19 mouse cellular contexts compared by ENCODE assay signal in the genomic region with DNA sequence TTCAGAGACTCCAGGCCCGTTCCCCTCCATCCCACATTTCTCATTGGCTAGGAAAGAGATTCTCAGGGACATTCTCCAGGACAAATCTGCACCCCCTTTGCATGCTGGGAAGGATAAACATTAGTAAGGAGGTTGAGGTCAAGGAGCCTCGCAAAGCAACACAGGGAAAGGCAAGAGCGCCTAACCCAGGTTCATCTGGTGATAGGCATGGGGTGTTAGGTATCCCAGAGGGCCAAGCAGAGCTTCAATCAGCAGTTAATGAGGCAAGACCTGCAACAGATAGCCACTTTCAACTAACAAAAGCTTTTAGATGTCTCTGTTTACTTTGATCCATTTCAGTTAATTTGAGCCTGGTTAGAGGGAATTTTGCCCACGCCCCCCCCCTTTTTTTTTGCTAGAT.
DNase-seq lines count a peak whose midpoint lies in the region; ATAC-seq lines count a peak whose summit lies in the region.
"Had no signal": no experiment of that assay in that cellular context is flagged by ENCODE, and none has a peak within 500 bp of the region (broad histone marks: within the 10 kb centered on the region; RNA-seq: fewer than 3 reads in every experiment).

No protein-coding gene starts in this region.

- H3K9ac ChIP-seq in kidney, embryonic 16.5 days (replicated peaks; ENCODE audit: low read length), result no peak overlapping the region
- H3K9ac ChIP-seq in neural tube, embryonic 15.5 days (replicated peaks), result no peak overlapping the region
- H3K9ac ChIP-seq: embryonic facial prominence, embryonic 13.5 days; forebrain, embryonic 13.5 days; forebrain, postnatal 0 days; heart, embryonic 13.5 days; hindbrain, embryonic 13.5 days had no signal

- no peak overlapping the region for H3K4me2 ChIP-seq in kidney, embryonic 16.5 days (replicated peaks; ENCODE audit: low read depth, low read length)
- no peak overlapping the region for H3K4me2 ChIP-seq in neural tube, embryonic 15.5 days
- H3K4me2 ChIP-seq: embryonic facial prominence, embryonic 13.5 days; forebrain, embryonic 13.5 days; heart, embryonic 13.5 days; hindbrain, embryonic 13.5 days had no signal

- no peaks in the 10 kb centered on the region for H3K27me3 ChIP-seq in kidney, embryonic 16.5 days (ENCODE audit: insufficient read depth, low read length)
- H3K27me3 ChIP-seq in neural tube, embryonic 15.5 days (replicated peaks), result no peaks in the 10 kb centered on the region
- H3K27me3 ChIP-seq: forebrain, embryonic 13.5 days; hindbrain, embryonic 13.5 days had no signal

- H3K9me3 ChIP-seq in kidney, embryonic 16.5 days (ENCODE audit: low read length), result no peaks in the 10 kb centered on the region
- no peaks in the 10 kb centered on the region for H3K9me3 ChIP-seq in neural tube, embryonic 15.5 days (replicated peaks)
- H3K9me3 ChIP-seq: embryonic facial prominence, embryonic 13.5 days; forebrain, embryonic 13.5 days; heart, embryonic 13.5 days; hindbrain, embryonic 13.5 days had no signal

- 0 out of 2 replicates have a peak, but pooled peaks cover 7% of the 10 kb centered on the region for H3K4me1 ChIP-seq in kidney, embryonic 16.5 days (ENCODE audit: insufficient read depth, low read length)
- no peaks in the 10 kb centered on the region for H3K4me1 ChIP-seq in neural tube, embryonic 15.5 days
- H3K4me1 ChIP-seq: hindbrain, embryonic 13.5 days had no signal

- peak overlapping the region; percentile 30 for H3K27ac ChIP-seq in kidney, embryonic 16.5 days (ENCODE audit: low read length)
- H3K27ac ChIP-seq in neural tube, embryonic 15.5 days (replicated peaks), result no peak overlapping the region
- H3K27ac ChIP-seq: embryonic facial prominence, embryonic 13.5 days; forebrain, embryonic 13.5 days; heart, embryonic 13.5 days; hindbrain, embryonic 13.5 days; hindbrain, postnatal 0 days had no signal

- peak; percentile 91 for ATAC-seq in kidney, embryonic 16.5 days (ENCODE audit: low FRiP score, low TSS enrichment)
- no peak for ATAC-seq in neural tube, embryonic 15.5 days (ENCODE audit: low FRiP score)
- ATAC-seq: forebrain, embryonic 13.5 days; forebrain, postnatal 0 days; hindbrain, postnatal 0 days had no signal

- H3K36me3 ChIP-seq in kidney, embryonic 16.5 days (ENCODE audit: insufficient read depth, low read length), result no peaks in the 10 kb centered on the region
- H3K36me3 ChIP-seq in neural tube, embryonic 15.5 days, result no peaks in the 10 kb centered on the region
- H3K36me3 ChIP-seq: embryonic facial prominence, embryonic 13.5 days; heart, embryonic 13.5 days; hindbrain, embryonic 13.5 days had no signal

- H3K4me3 ChIP-seq in kidney, embryonic 16.5 days (ENCODE audit: low read length), result no peak overlapping the region
- H3K4me3 ChIP-seq in neural tube, embryonic 15.5 days (replicated peaks), result no peak overlapping the region
- H3K4me3 ChIP-seq: embryonic facial prominence, embryonic 13.5 days; forebrain, embryonic 13.5 days; heart, embryonic 13.5 days; hindbrain, embryonic 13.5 days had no signal

- WGBS in kidney, embryonic 16.5 days, result 31% methylated on average over 4 of the region's 4 CpGs
- WGBS in neural tube, embryonic 15.5 days, result 58% methylated on average over 4 of the region's 4 CpGs

- peak; percentile 37 for DNase-seq in heart, adult 11 months
- DNase-seq in heart, adult 8-10 months (ENCODE audit: low spot score), result no peak
- DNase-seq in kidney, postnatal 10 days, result no peak
- DNase-seq in embryo, embryonic 9.5 days (ENCODE audit: extremely low spot score), result peak; percentile 41
- no peak for DNase-seq in adipocyte (ENCODE audit: low spot score)
- DNase-seq: adrenal gland, postnatal 14 days; cerebellum, adult 11-12 months; cerebellum, adult 9-10 months; cerebellum, postnatal 25 days; forebrain, postnatal 0 days; gastrocnemius, postnatal 14 days; heart, postnatal 36 days had no signal

Comparison
In these comparisons a context has a peak if more than half of its experiments do, and no peak if none do; other contexts are left out.
1. DNase-seq: peak in heart, adult 11 months (single experiment) and embryo, embryonic 9.5 days (single experiment); none in heart, adult 8-10 months (single experiment), kidney, postnatal 10 days (single experiment) and adipocyte (single experiment).